Mouse (Mus musculus) T-helper 17 cell (primary cell): ENCODE measurements around the gene Ubn1.

Experiments
- in situ Hi-C, 2 experiments: fragments of 300-600 bp; cut with MboI, MseI; formaldehyde crosslinking; loops; 1 replicate in 1 of 2; 2 replicates in 1 of 2; pipeline ENCODE4 v1.15.1; 2025; ENCODE audit warnings: high pct_unique_total_duplicates in 2 of 2

Gene Ubn1

DNA sequence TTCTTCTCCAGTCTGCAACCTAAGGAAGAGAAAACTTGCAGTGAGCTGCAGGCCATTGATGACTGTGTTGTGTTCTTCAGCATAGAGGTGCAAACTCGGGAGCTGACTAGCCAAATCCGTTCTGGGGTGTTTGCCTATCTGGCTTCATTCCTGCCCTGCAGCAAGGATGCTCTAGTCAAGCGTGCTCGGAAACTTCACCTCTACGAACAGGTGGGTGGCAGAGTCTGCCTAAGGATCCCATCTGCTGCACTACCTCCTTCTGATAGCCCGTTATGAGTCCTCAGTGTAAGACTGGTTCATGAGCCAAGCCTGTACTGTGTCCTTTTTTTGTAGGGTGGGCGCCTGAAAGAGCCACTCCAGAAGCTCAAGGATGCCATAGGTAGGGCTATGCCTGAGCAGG is 22.1 kb downstream of the Ubn1 start:
- in situ Hi-C loops = no loop called here

DNA sequence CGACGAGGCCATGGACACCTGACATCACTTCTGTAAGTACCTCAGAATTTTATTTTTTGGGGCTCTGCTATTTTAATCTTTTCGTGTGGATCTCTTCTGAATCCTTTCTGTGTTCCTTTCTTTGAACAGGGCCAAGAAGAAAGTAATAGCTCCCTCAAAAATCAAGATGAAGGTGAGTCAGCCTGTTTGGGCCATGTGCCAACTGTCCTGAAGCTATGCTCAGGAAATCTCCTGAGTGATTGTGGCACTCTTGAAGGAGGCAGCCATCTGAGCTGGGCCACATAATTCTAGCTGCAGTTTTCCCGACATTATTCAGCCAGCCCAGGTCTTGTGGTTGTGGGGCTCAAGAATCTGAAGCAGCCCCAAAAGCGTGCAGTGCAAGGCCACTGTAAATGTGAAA is 24.5 kb downstream of the Ubn1 start:
- in situ Hi-C loops = no loop called here

DNA sequence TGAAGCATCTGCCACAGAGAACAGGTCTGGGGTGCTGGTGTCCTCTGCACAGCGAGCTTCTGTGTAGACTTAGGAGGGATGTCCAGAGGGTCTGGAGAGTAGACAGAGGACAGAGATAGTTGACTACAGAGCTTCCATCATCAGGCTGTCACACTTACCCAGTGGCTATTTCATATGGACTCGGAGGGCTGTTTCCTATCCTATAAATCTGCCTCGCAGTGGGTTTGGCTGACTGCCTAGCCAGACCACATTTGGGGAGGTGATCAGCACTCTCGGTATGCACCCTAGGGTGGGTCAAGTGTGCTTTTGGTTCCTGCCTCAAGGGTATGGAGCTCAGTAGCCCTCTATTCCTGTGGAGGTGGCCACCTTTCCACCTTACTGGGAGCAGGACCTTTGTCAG is 35.3 kb downstream of the Ubn1 start:
- in situ Hi-C loops = loop anchor here in 1 of 2 experiments (10.0 kb wide), 1 partner anchor 310 kb away; no protein-coding TSS in a partner anchor

DNA sequence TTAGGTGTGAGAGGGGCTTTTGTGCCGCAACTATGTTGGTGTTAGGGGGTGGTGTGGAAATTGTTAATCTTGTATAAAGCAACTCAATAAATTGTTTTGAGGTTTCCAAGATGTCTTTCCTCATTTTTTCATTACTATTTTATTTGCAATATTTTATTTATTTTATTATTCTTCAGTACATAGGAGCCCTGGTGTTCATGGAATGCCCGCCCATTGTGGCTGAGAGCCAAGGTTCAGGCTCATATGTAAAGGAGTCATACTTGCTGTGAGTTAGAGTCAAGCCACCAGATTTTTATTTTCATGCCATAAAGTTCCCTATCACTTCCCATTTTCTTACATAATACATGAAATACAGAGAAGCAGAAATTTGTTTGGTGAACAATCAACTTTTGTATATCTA is 36.3 kb downstream of the Ubn1 start:
- in situ Hi-C loops = loop anchor here in 1 of 2 experiments (10.0 kb wide), 1 partner anchor 311 kb away; no protein-coding TSS in a partner anchor

DNA sequence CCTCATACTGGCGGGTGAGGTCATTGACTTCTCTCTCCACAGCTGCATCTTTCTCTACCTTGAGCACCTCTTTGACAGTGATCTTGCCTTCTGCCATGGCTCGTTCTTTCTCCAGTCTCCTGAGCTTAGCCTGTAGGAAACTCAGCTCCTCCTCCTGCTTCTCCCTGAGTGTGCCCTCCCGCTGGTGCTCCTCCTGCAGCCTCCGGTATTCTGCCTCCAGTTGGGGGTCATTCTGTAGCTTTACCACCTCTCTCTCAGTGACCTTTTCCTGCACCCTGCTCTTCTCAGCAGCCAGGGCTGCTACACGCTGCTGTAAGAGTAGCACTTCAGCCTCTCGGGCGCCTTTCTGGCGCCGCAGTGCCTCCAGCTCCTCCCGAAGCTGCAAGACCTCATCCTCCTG is 39.2 kb downstream of the Ubn1 start:
- in situ Hi-C loops = loop anchor here in 1 of 2 experiments (10.0 kb wide), 1 partner anchor 314 kb away; no protein-coding TSS in a partner anchor

DNA sequence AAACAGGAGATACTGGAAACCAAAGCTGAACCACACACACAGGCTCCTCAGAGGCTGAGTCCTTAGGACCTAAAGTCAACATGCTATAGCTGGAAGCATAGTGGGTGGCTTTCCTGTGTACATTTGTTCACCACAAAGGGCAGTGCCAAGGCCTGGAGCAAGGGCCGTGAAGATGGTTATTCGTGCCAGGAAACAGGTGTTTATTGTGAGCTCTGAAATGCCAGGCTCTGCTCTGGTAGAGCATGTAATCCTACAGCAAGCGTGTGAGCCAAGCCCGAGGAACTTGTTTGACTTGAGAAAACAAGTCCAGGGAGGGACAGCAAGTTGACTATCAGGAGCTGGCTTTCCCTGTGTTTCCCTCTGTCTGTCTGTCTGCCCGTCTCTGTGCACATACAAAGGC is 43.4 kb downstream of the Ubn1 start:
- in situ Hi-C loops = no loop called here

DNA sequence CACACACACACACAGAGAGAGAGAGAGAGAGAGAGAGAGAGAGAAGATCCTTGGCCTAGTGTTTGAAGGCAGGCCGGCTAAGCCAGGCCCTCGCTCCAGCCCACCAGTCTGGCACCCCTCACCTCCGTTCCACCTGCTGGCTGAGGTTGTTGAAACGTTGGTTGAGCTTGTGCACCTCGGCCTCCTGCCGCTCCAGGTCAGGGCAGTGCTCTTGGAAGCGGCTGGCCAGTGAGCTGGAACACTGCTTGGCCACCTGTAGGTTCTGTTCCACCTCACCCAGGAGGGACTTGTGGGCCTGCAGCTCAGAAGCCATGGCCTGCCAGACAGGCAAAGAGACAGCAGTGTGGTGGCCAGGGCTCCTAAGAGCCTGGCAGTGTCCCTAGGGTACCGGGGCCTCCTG is 46.6 kb downstream of the Ubn1 start:
- in situ Hi-C loops = loop anchor here in 1 of 2 experiments (5.0 kb wide), 1 partner anchor 41 kb away; no protein-coding TSS in a partner anchor

DNA sequence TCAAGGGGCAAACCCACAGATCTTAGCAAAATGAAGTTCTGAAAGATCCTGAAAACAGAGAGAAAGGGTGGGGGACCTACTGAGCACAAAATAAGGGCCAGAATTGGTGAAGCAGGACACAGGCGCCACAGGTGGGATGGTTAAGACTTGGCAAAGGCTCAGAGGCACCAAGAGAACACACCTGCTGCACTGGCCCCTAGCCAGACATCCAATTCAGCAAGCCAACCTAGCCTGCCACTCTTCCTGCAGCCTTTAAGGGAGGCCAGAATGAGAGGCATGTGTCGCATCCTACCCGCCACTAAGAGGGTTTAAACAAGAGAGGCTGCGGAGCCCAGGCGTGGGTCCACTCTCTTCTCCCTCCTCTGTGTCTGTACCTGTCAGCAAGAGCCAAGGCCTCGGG is 51.1 kb downstream of the Ubn1 start:
- in situ Hi-C loops = loop anchor here in 1 of 2 experiments (10.0 kb wide), 1 partner anchor 64 kb away; no protein-coding TSS in a partner anchor

DNA sequence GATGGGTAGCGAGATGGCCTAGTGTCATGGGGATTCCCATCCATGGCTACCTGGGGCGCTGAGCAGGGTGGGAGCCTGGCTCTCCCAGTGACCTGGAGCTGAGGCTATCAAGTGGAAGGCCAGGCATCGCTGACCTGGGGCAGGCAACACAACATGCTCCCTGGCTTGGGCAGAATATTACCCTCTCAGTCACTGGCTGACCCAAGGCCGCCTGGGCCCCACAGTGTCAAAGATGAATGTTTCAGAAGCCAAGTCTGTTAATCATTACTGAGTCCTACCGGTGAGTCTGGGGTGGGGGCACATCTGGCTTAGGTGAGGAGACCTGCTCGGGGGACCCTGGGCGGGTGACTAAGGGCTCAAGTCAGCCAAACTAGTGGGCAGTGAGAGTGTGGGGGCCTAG is 60.0 kb downstream of the Ubn1 start:
- in situ Hi-C loops = loop anchor here in 1 of 2 experiments (10.0 kb wide), 1 partner anchor 55 kb away; no protein-coding TSS in a partner anchor

DNA sequence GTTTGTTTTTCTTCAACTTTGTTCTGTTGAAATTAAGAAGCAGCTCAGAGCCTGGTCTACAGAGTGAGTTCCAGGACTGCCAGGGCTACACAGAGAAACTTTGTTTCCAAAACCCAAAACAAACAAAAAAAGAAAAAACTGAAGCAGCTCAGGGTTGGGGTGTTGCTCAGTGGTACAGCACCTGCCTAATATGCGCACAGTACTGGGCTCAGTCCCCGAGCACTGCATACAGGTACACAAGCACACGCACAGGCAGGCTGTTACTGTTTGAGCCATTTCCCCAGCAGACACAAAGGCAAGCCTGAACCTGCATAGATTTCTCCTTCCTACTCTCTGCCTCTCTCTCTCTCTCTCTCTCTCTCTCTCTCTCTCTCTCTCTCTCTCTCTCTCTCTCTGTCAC is 61.2 kb downstream of the Ubn1 start:
- in situ Hi-C loops = no loop called here

DNA sequence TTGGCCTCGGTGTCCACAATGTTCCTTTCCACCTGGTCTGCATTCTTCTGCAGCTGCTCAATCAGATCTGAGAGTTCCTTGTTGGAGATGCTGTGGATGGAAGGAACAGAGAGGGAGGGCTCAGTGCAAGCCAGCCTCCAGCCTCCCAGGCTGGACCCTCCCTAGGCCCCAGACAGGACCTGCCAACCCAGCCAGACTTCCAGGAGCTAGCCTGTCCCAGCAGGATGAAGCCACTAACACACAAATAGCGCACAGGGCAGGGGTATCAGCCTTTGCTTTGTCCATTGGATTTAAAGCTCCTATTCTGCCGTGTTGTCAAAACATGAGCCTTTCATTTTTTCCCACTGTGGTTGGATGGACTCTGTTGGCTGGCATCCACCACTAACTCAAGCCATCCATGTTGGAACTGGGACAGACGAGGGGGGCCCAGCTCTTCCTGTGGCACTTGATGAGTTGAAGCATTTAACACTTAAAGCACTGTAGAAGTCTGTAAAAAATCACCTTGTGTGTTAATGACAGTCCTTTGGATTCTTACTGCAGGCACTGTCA is 63.2 kb downstream of the Ubn1 start:
- in situ Hi-C loops = no loop called here

DNA sequence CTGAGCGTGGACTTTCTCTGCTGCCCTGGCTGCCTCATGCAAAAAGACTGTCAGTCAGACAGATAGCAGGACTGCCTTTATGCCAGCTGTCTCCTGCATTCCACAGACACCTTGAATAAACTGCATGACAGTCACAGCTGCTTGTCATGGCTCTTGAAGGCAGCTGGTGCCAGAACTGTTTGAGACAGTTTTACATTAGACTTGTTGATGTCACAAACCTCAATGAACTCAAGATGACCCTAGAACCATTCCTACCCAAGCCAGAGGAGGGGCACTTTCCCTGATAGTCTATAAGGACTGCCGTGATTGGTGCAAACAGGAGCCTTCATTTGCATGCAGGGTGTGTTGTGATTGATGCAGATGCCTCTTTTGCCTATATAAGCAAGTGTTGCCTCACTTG is 63.7 kb downstream of the Ubn1 start:
- in situ Hi-C loops = no loop called here

DNA sequence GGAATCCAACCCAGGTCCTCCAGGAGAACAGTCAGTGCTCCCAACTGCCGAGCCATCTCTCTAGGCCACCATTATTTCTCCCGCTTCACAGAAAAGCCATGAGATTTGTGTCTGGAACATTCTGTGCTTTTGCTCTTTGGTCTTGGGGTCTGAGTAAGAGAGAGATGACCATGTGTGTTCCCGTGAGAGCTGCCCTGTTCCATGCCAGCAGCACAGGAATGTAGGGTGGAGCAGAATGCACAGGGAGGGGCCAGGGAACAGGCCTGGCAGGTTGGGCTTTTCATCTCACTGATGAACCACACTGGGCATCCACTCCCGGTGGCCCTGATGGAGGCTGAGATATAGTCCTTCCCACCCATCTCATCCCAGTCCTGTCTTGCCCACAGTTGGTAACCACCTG is 69.5 kb downstream of the Ubn1 start:
- in situ Hi-C loops = no loop called here

DNA sequence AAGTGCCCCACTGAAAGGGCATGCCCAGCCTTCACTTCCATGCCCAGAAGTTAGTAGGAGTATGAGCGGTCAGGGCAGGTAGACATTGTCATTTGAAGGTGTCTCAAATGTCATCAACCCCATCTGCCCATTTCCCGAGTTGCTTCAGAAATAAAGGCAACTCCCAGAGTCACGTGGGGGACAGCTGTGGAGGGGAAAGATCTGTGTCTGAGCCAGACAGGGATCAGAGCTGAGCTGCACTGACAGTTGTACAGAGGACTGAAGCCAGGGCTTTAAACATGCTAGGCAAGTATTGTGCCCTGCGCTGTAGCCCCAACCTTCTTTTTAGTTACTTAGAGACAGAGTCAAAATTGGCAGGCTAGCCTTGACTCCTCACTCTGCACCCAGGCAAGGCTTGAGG is 70.0 kb downstream of the Ubn1 start:
- in situ Hi-C loops = loop anchor here in 1 of 2 experiments (10.0 kb wide), 1 partner anchor 305 kb away; no protein-coding TSS in a partner anchor

DNA sequence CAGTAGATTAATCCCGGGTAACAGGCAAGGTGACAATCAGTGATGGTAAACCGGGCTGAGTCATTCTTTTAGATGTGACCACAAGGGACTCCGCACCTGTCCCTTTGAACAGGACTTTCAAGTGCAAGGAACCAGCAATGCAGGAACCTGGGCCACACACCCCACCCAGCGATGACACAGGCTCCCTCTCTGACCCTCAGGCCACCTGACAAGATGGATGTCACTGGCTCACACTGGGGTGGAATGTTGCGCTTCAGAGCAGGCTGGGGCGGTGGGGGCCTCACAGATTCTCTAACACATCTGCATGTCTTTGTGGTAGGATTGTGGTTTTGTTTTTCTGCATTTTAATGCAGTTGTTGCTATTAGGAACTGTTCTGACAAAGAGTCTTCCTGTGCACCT is 73.6 kb downstream of the Ubn1 start:
- in situ Hi-C loops = loop anchor here in 1 of 2 experiments (10.0 kb wide), 1 partner anchor 309 kb away; no protein-coding TSS in a partner anchor

DNA sequence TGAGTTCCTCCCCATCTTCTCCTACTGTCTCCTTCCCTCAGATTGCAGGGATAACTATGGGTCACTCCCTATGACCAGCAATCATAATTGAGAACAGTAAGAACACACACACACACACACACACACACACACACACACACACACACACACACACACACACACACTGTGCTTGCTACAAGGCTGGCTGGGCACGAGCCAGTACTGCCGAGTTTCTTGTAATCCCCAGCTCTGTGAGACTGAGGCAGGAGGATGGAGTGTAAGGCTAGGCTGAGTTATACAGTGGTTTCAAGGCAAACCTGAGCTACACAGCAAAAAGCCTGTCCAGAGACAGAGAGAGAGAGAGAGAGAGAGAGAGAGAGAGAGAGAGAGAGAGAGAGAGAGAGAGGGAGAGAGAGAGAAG is 80.3 kb downstream of the Ubn1 start:
- in situ Hi-C loops = no loop called here

DNA sequence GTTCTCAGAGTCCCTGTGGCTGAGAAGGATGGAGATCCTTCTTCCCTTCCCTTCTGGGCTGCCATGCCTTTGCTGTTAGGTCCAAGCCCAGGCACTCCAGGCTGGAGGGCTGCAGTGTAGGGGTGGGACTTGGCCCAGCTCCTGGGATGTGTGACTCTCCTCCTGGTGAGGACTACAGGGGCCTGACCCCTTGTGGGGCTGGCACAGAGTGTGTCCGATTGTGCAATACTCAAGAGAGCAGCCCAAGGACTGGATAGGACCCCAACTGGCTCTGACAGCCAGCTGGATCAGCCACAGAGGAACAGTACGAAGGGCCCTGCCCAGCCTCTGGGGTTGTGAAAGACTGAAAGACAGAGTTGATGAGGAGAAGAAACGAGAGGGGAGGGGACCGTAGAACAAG is 80.9 kb downstream of the Ubn1 start:
- in situ Hi-C loops = no loop called here

DNA sequence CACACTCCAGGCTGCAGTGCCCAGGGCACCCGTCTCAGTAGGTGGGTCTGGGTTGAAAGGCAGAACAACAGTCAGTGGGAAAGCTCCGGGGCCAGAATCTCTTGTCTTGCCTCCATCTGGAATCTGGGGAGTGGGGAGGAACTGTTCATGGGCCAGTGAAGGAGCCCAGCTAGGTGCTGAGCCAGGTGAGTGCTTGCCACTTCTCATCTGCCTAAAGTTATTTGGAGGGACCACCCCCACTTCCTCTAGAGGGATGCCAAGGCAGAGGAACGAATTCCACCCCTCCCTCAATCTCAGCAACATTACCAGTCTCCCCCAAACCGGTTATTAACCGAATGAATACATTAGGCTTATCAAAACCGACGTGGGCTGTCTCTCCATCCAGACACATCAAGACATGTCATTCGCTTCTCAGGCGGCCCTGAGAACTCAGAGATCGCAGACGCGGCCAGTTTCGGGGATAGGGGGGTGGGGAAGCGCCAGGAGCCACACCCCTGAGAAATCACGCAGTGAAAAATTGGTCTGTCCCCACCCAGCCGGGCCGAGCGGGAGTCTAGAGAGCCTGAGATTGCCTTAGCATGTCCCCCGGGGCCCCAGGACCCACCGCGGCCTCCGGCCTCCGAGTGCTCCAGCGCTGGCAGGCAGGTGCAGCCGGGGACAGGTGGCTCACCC is 81.5 kb downstream of the Ubn1 start:
- in situ Hi-C loops = no loop called here

DNA sequence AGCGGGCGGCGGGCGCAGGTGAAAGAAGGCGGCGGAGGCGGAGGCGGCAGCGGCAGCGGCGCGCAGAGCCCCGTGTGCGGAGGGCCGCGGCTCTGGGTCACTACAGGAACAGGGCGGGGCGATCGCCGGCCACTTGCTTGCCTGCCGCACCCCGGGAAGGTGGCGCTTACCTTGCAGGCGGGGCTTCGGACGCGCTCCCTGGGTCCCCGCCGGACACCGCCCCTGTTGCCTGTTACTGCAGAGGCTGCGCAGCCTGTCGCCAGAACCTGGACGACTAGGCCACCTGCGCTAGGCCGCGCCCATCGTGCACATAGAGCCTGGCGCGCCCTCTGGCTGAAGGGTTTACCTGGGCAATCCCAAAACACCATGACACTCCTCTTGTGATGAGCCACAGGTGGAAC is 82.5 kb downstream of the Ubn1 start, which contains the start of gene Ppl:
Gene Ppl, minus strand, starts transcription at position 21 of the 401 bp plus-strand sequence.
- in situ Hi-C loops = no loop called here

DNA sequence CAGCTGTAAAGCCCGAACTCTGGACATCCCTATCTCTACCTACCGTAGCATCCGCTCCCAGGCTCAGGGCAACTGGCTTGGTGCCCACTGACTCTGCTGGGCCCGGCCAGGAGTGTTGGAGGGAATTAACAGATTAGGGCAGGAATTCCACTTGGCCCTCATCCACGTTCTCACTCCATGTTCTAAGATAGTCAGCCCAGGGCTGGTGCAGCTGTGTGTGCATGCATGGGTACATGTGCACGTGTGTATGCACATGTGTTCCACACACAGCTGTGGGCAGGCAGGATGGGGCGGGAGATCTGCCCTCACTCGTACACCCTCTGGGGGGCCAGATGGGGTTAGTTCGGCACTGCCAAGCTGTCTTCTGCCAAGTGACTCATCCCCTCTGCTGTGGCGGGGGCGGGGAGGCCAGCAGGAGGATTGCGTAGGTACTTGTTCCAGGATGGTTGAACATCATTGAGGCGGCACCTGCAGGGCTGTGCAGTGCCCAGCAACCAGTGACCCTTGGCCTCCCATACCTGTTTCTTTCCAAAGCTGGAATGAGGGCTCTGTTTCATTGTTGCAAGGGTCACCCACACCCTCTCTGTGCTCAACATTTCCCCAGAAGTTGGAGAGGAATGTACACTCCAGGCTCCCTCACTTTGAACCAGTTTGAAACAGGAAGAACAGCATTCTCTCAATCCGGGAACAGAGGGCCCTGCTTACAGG is 84.9 kb downstream of the Ubn1 start:
- in situ Hi-C loops = loop anchor here in 1 of 2 experiments (5.0 kb wide), 1 partner anchor 37 kb away; no protein-coding TSS in a partner anchor

DNA sequence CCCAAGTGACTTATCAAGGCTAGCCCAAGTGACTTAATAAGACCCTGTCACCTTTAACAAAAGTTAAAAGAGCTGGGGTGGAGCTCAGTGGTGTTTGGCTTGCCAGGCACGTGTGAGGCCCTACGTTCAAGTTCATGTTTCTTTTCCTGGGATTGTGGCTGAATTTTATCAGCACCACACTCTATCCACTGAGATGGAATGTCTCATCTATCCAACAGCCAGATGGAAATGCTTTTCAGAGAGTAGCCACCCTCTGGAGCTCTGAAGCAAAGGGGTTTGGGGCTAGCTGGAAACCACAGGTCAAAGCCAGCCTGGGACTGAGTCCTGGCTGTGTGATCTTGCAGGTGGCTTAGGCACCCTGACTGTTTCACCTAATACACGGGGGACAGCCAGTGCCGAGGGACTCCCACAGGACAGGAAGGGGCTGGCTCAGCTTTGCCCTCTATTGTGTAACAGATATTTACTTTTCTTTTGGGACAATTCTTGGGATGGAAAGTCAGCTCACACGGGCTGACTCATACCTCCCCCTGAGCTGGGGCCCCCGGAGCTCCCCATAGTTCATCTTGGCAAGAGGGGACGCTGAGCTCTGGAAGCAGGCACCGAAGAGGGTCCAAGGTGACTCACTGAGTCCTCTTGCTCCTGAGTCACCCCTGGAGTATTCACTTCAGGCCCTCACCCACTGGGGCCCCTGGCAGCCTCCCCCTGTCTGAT is 85.8 kb downstream of the Ubn1 start:
- in situ Hi-C loops = loop anchor here in 1 of 2 experiments (5.0 kb wide), 1 partner anchor 38 kb away; no protein-coding TSS in a partner anchor
